In the genomic region with DNA sequence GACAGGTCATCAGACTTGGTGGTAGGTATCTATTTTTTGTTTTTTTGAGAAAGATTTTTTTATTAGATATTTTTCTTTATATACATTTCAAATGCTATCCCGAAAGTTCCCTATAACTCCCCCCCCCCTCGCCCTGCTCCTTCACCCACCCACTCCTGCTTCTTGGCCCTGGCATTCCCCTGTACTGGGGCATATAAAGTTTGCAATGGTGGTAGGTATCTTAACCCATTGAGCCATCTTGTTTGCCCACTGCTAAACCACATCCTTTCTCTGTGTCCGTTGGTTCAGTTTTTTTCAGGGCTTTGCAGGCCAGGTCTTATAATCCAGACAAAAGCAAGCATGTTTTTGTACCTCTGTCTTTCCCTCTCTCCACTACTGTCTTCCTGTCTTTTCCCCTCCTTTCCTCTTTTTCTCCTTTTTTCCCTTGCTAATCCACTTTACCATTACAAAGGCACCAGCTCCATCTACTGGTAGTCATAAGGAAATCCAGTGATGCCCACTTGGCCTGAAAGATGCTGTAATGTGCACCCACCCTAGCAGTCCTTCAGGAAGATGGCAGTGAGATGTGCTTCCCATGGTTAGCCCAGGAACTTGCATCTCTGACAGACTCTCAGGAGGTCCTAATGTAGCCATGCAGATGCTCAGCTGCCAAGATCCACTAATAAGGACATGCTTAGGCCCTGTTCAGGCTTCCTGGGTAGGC, we compare ENCODE assay signal across 10 mouse cellular contexts. TPM values are rescaled to one million over a fixed set of nuclear protein-coding genes. Genes with fewer than 3 reads are reported as not detected.
A peak's percentile ranks its signal among the peaks of the same experiment; 100 is the strongest.
DNase-seq lines count a peak whose midpoint lies in the region; ATAC-seq and TF ChIP-seq lines count a peak whose summit lies in the region.
"Had no signal": no experiment of that assay in that cellular context is flagged by ENCODE, and none has a peak within 500 bp of the region (broad histone marks: within the 10 kb centered on the region; RNA-seq: fewer than 3 reads in every experiment).

No protein-coding gene starts in this region.

- no peaks in the 10 kb centered on the region for H3K36me3 ChIP-seq in lung, postnatal 0 days (ENCODE audit: insufficient read depth, low read length)
- no peaks in the 10 kb centered on the region for H3K36me3 ChIP-seq in hindbrain, embryonic 13.5 days
- H3K36me3 ChIP-seq: embryonic facial prominence, embryonic 12.5 days had no signal

- no peaks in the 10 kb centered on the region for H3K27me3 ChIP-seq in lung, postnatal 0 days (replicated peaks; ENCODE audit: insufficient read depth, low read length)
- no peaks in the 10 kb centered on the region for H3K27me3 ChIP-seq in hindbrain, embryonic 13.5 days
- H3K27me3 ChIP-seq: embryonic facial prominence, embryonic 12.5 days had no signal

- no peaks in the 10 kb centered on the region for H3K4me1 ChIP-seq in lung, postnatal 0 days (ENCODE audit: insufficient read depth, low read depth, low read length)
- no peaks in the 10 kb centered on the region for H3K4me1 ChIP-seq in lung, adult 2 months (ENCODE audit: control insufficient read depth, insufficient read depth, low read length)
- H3K4me1 ChIP-seq in hindbrain, embryonic 13.5 days (replicated peaks): no peaks in the 10 kb centered on the region
- H3K4me1 ChIP-seq: embryonic facial prominence, embryonic 12.5 days had no signal

- no peak overlapping the region for H3K27ac ChIP-seq in lung, postnatal 0 days (ENCODE audit: low read length)
- no peak overlapping the region for H3K27ac ChIP-seq in hindbrain, embryonic 13.5 days
- H3K27ac ChIP-seq: embryonic facial prominence, embryonic 12.5 days had no signal

- no peak overlapping the region for H3K4me2 ChIP-seq in lung, postnatal 0 days (replicated peaks; ENCODE audit: low read depth, low read length)
- no peak overlapping the region for H3K4me2 ChIP-seq in hindbrain, embryonic 13.5 days
- H3K4me2 ChIP-seq: embryonic facial prominence, embryonic 12.5 days had no signal

- no peaks in the 10 kb centered on the region for H3K9me3 ChIP-seq in lung, postnatal 0 days (ENCODE audit: low read length)
- H3K9me3 ChIP-seq in hindbrain, embryonic 13.5 days: no peaks in the 10 kb centered on the region
- H3K9me3 ChIP-seq: embryonic facial prominence, embryonic 12.5 days had no signal

- TF ChIP-seq POLR2A in lung, adult 2 months (IDR thresholded peaks at IDR 0.05; ENCODE audit: borderline replicate concordance, extremely low read depth, low read depth, low read length): no peak

- WGBS in lung, postnatal 0 days: 35% methylated on average over 3 of the region's 3 CpGs
- WGBS in lung, adult 2 months: 55% methylated on average over 3 of the region's 3 CpGs
- WGBS in hindbrain, embryonic 13.5 days: 74% methylated on average over 3 of the region's 3 CpGs

- TF ChIP-seq CTCF in lung, postnatal 0 days (IDR thresholded peaks at IDR 0.05): peak; percentile 34
- TF ChIP-seq CTCF in lung, adult 2 months (IDR thresholded peaks at IDR 0.05; ENCODE audit: insufficient read depth, low read length): no peak

- TF ChIP-seq EP300 in lung, postnatal 0 days (IDR thresholded peaks at IDR 0.05): no peak

- peak; percentile 70; the same call in 1 of the 2 replicates for ATAC-seq in frontal cortex, adult (ENCODE audit: low TSS enrichment)
- ATAC-seq in lung, postnatal 0 days: no peak
- peak; percentile 73 for ATAC-seq in hindbrain, embryonic 13.5 days (ENCODE audit: low FRiP score)

- no peak for DNase-seq in frontal cortex, postnatal 14 days (ENCODE audit: low spot score in 2 of 2)
- DNase-seq in lung, postnatal 0 days (ENCODE audit: low spot score): no peak
- no peak for DNase-seq in lung, adult 2 months
- peak; percentile 69 for DNase-seq in retina, postnatal 1 day
- DNase-seq in urinary bladder, postnatal 10 days (ENCODE audit: low spot score): no peak
- DNase-seq in lung, adult 18-20 months: no peak
- DNase-seq: kidney, adult 18-20 months had no signal

- no peak overlapping the region for H3K4me3 ChIP-seq in lung, postnatal 0 days (ENCODE audit: low read depth, low read length)
- H3K4me3 ChIP-seq in lung, adult 2 months (replicated peaks; ENCODE audit: extremely low read depth, low read depth, low read length): no peak overlapping the region
- no peak overlapping the region for H3K4me3 ChIP-seq in hindbrain, embryonic 13.5 days
- H3K4me3 ChIP-seq: embryonic facial prominence, embryonic 12.5 days had no signal

- H3K9ac ChIP-seq in lung, postnatal 0 days (replicated peaks; ENCODE audit: low read depth): no peak overlapping the region
- H3K9ac ChIP-seq in hindbrain, embryonic 13.5 days: no peak overlapping the region
- H3K9ac ChIP-seq: embryonic facial prominence, embryonic 12.5 days had no signal

RNA-seq across cellular contexts. Expression of gene Vstm2b, which starts 44.3 kb away (rescaled TPM):
- 0.54 TPM in 2 replicates for polyA plus RNA-seq in lung, postnatal 0 days (2015; fragmentation: Nextera tagmentation; extraction: Ambion mirVana)
- polyA plus RNA-seq in lung, adult 2 months (2012; rRNA removed): 4.6 and 6.1 TPM in 2 replicates
- polyA plus RNA-seq in hindbrain, embryonic 13.5 days (2015; fragmentation: Nextera tagmentation; extraction: Ambion mirVana): 18.2 and 21.4 TPM in 2 replicates

RNA-seq across cellular contexts. Expression of gene 4930433I11Rik, which starts 45.0 kb away (rescaled TPM):
- polyA plus RNA-seq in lung, postnatal 0 days (2015; fragmentation: Nextera tagmentation; extraction: Ambion mirVana): not detected in 2 replicates
- polyA plus RNA-seq in lung, adult 2 months (2012; rRNA removed): not detected in 2 replicates
- polyA plus RNA-seq in hindbrain, embryonic 13.5 days (2015; fragmentation: Nextera tagmentation; extraction: Ambion mirVana): not detected in 2 replicates
- polyA plus RNA-seq: embryonic facial prominence, embryonic 12.5 days had no signal
